8 mouse cellular contexts compared by ENCODE assay signal in genomic region chr9:108196920-108197677, GRCm38 (mm10). TPM values are rescaled to one million over a fixed set of nuclear protein-coding genes. Genes with fewer than 3 reads are reported as not detected.
A peak's percentile ranks its signal among the peaks of the same experiment; 100 is the strongest.
DNase-seq lines count a peak whose midpoint lies in the region; ATAC-seq and TF ChIP-seq lines count a peak whose summit lies in the region.

No protein-coding gene starts in this region.

- no peak overlapping the region for H3K4me3 ChIP-seq in lung, embryonic 14.5 days (ENCODE audit: low read depth, low read length)
- no peak overlapping the region for H3K4me3 ChIP-seq in forebrain, embryonic 14.5 days (ENCODE audit: low read depth, low read length)
- H3K4me3 ChIP-seq in neural tube, embryonic 15.5 days (replicated peaks) = no peak overlapping the region

- peak; percentile 63 for DNase-seq in lung, embryonic 14.5 days
- no peak for DNase-seq in lung, adult 18-20 months
- DNase-seq in forebrain, embryonic 14.5 days (ENCODE audit: low spot score) = peak; percentile 59
- DNase-seq in kidney, postnatal 36 days = peak; percentile 29 to 36
- DNase-seq in gastrocnemius, postnatal 4 days (ENCODE audit: low spot score in 2 of 2) = no peak
- no peak for DNase-seq in layer of hippocampus, adult 9-11 months
- no peak for DNase-seq in thymus, adult 18-20 months

- ATAC-seq in lung, embryonic 14.5 days (ENCODE audit: insufficient read depth) = no peak
- peak; percentile 64; the same call in 1 of the 2 replicates for ATAC-seq in forebrain, embryonic 14.5 days
- ATAC-seq in neural tube, embryonic 15.5 days (ENCODE audit: low FRiP score) = no peak

- peak overlapping the region; percentile 48 for H3K4me2 ChIP-seq in lung, embryonic 14.5 days
- H3K4me2 ChIP-seq in forebrain, embryonic 14.5 days (ENCODE audit: low read length) = peak overlapping the region; percentile 39
- peak overlapping the region; percentile 36 for H3K4me2 ChIP-seq in neural tube, embryonic 15.5 days

- H3K9ac ChIP-seq in lung, embryonic 14.5 days = peak overlapping the region; percentile 23; the same call in 1 of the 2 replicates
- H3K9ac ChIP-seq in forebrain, embryonic 14.5 days (ENCODE audit: low read length) = peak overlapping the region; percentile 46; the same call in 1 of the 2 replicates
- H3K9ac ChIP-seq in neural tube, embryonic 15.5 days (replicated peaks) = no peak overlapping the region

- H3K9me3 ChIP-seq in lung, embryonic 14.5 days (ENCODE audit: low read depth, low read length) = no peaks in the 10 kb centered on the region
- no peaks in the 10 kb centered on the region for H3K9me3 ChIP-seq in forebrain, embryonic 14.5 days (replicated peaks; ENCODE audit: control insufficient read depth, low read length)
- no peaks in the 10 kb centered on the region for H3K9me3 ChIP-seq in neural tube, embryonic 15.5 days (replicated peaks)

- H3K36me3 ChIP-seq in lung, embryonic 14.5 days (ENCODE audit: insufficient read depth) = no peaks in the 10 kb centered on the region
- no peaks in the 10 kb centered on the region for H3K36me3 ChIP-seq in forebrain, embryonic 14.5 days (ENCODE audit: control insufficient read depth, insufficient read depth, low read length)
- no peaks in the 10 kb centered on the region for H3K36me3 ChIP-seq in neural tube, embryonic 15.5 days

- no peaks in the 10 kb centered on the region for H3K27me3 ChIP-seq in lung, embryonic 14.5 days (ENCODE audit: insufficient read depth, low read length)
- no peaks in the 10 kb centered on the region for H3K27me3 ChIP-seq in forebrain, embryonic 14.5 days (replicated peaks; ENCODE audit: control insufficient read depth, insufficient read depth, low read length)
- no peaks in the 10 kb centered on the region for H3K27me3 ChIP-seq in neural tube, embryonic 15.5 days (replicated peaks)

- TF ChIP-seq CTCF in lung, embryonic 14.5 days (IDR thresholded peaks at IDR 0.05; ENCODE audit: low read depth) = no peak

- WGBS in lung, embryonic 14.5 days = 28% methylated on average over 24 of the region's 24 CpGs
- WGBS in forebrain, embryonic 14.5 days = 10% methylated on average over 24 of the region's 24 CpGs
- WGBS in neural tube, embryonic 15.5 days = 27% methylated on average over 24 of the region's 24 CpGs

- 0 out of 2 replicates have a peak, but pooled peaks cover 2% of the 10 kb centered on the region for H3K4me1 ChIP-seq in lung, embryonic 14.5 days (ENCODE audit: insufficient read depth)
- peaks cover 7% of the 10 kb centered on the region for H3K4me1 ChIP-seq in forebrain, embryonic 14.5 days (ENCODE audit: control insufficient read depth, insufficient read depth, low read length)
- peaks cover 20% of the 10 kb centered on the region for H3K4me1 ChIP-seq in neural tube, embryonic 15.5 days

- no peak overlapping the region for H3K27ac ChIP-seq in lung, embryonic 14.5 days (ENCODE audit: low read depth)
- no peak overlapping the region for H3K27ac ChIP-seq in forebrain, embryonic 14.5 days (ENCODE audit: low read depth, low read length)
- H3K27ac ChIP-seq in neural tube, embryonic 15.5 days (replicated peaks) = no peak overlapping the region

RNA-seq across cellular contexts. Expression of gene Bsn, which starts 6.9 kb away (rescaled TPM):
- 0.15 and 0.24 TPM in 2 replicates for polyA plus RNA-seq in lung, embryonic 14.5 days (2014; fragmentation: Nextera tagmentation; extraction: Ambion mirVana)
- 5.3 and 6.6 TPM in 2 replicates for polyA plus RNA-seq in forebrain, embryonic 14.5 days (2014; fragmentation: Nextera tagmentation; extraction: Ambion mirVana)
- polyA plus RNA-seq in neural tube, embryonic 15.5 days (2015; fragmentation: Nextera tagmentation; extraction: Ambion mirVana) = 8.8 and 9.7 TPM in 2 replicates
- under 1 TPM; 0.39 to 0.41 TPM for total RNA-seq in gastrocnemius, postnatal 4 days (2021)

Comparison
In these comparisons a context has a peak if more than half of its experiments do, and no peak if none do; other contexts are left out.
1. DNase-seq: peak in lung, embryonic 14.5 days (single experiment), forebrain, embryonic 14.5 days (single experiment) and kidney, postnatal 36 days (2 of 2); none in lung, adult 18-20 months (0 of 2), gastrocnemius, postnatal 4 days (0 of 2), layer of hippocampus, adult 9-11 months (single experiment) and thymus, adult 18-20 months (0 of 2).
2. Peak in every context shown above with its lines, with median percentiles within 50 percentile points of each other: H3K4me2 ChIP-seq.